Mouse (Mus musculus): ENCODE measurements around the gene Nfxl1. TPM values are rescaled to one million over a fixed set of nuclear protein-coding genes. Genes with fewer than 3 reads are reported as not detected.

The Nfxl1 gene
- polyA plus RNA-seq, 1 experiment from 2014 or later = 24.9 TPM

DNA sequence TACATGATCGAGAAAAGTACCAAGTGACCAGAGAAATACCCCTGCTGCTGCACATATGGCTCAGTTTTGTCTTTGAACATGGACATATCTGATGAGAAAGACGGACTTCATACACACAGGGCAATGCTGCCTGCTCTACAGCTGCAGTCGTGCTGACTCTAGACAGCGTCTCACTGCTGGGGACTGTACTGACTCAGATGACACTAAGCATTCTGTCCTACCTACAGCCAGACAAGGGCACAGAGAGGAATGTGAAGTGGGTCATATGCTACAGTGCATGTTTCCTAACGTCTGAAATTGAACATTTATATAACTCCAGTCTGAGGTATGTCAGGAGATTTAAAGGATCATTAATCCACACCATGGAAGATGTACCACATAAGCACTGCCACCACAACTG lies 45.7 kb downstream of the Nfxl1 start:
- H3K4me3 ChIP-seq (ENCODE audit: low read depth, low read length) = no peak overlapping the region
- no peak overlapping the region for H3K9ac ChIP-seq (ENCODE audit: low read length)
- no peak for ATAC-seq (replicated peaks; ENCODE audit: low FRiP score)
- no peak for DNase-seq (ENCODE audit: low spot score)
- peaks cover 3% of the 10 kb centered on the region; the same call in 1 of the 2 replicates for H3K36me3 ChIP-seq (ENCODE audit: control insufficient read depth, insufficient read depth, low read length)
- no peaks in the 10 kb centered on the region for H3K9me3 ChIP-seq (ENCODE audit: control insufficient read depth, low read length)
- no peaks in the 10 kb centered on the region for H3K4me1 ChIP-seq (replicated peaks; ENCODE audit: control insufficient read depth, insufficient read depth, low read length)
- H3K27ac ChIP-seq (ENCODE audit: low read depth, low read length) = no peak overlapping the region
- H3K4me2 ChIP-seq (ENCODE audit: low read depth, low read length, severe bottlenecking) = no peak overlapping the region
- no peaks in the 10 kb centered on the region for H3K27me3 ChIP-seq (ENCODE audit: control insufficient read depth, insufficient read depth, low read length)
- WGBS = 83% methylated on average over 5 of the region's 5 CpGs

DNA sequence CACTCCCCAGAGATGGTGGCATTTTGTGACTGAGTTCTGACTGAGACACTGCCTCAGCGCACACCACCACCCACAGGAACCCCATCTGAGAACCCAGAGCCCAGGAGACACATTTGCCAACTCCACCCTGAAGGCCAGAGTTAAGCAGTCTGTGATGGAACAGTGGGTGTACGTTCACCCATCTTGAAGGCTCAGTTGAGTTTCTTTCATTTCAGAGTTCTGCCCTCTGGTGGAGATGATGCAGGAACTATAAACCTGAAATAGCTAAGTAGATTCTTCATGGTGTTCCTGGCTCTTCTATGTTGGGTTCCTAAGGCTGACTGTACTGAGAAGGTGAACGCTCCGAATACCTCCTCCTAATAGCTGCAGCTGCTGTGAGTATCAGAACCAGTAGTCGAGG lies 53.7 kb downstream of the Nfxl1 start:
- Histone ChIP-seq H3K4me3 (ENCODE audit: low read depth, low read length) (no peak overlapping the region), H3K36me3 (ENCODE audit: control insufficient read depth, insufficient read depth, low read length) (no peaks in the 10 kb centered on the region), H3K9me3 (ENCODE audit: control insufficient read depth, low read length) (no peaks in the 10 kb centered on the region), H3K4me1 (replicated peaks; ENCODE audit: control insufficient read depth, insufficient read depth, low read length) (0 out of 2 replicates have a peak, but pooled peaks cover 2% of the 10 kb centered on the region), H3K9ac (ENCODE audit: low read length) (no peak overlapping the region), H3K27me3 (ENCODE audit: control insufficient read depth, insufficient read depth, low read length) (peaks cover 25% of the 10 kb centered on the region), H3K27ac (ENCODE audit: low read depth, low read length) (no peak overlapping the region), H3K4me2 (ENCODE audit: low read depth, low read length, severe bottlenecking) (no peak overlapping the region)
- no peak for ATAC-seq (replicated peaks; ENCODE audit: low FRiP score)
- 77% methylated on average over 5 of the region's 5 CpGs for WGBS
- DNase-seq (ENCODE audit: low spot score) = no peak

GRCm38 (mm10) chr5:72503531-72504523 lies 55.7 kb downstream of the Nfxl1 start, which contains the start of gene Corin:
Gene Corin, minus strand, starts transcription at chr5:72504473.
- Histone ChIP-seq H3K9ac (ENCODE audit: low read length) (no peak within 1 kb of the TSS; the same call in 1 of the 2 replicates), H3K4me1 (replicated peaks; ENCODE audit: control insufficient read depth, insufficient read depth, low read length) (0 out of 2 replicates have a peak, but pooled peaks cover 2% of the 10 kb centered on the region), H3K36me3 (ENCODE audit: control insufficient read depth, insufficient read depth, low read length) (no peaks in the 10 kb centered on the region), H3K27me3 (ENCODE audit: control insufficient read depth, insufficient read depth, low read length) (peaks cover 25% of the 10 kb centered on the region), H3K27ac (ENCODE audit: low read depth, low read length) (no peak within 1 kb of the TSS), H3K4me3 (ENCODE audit: low read depth, low read length) (peak within 1 kb of the TSS; percentile 19), H3K4me2 (ENCODE audit: low read depth, low read length, severe bottlenecking) (peak within 1 kb of the TSS; percentile 36), H3K9me3 (ENCODE audit: control insufficient read depth, low read length) (no peaks in the 10 kb centered on the region)
- DNase-seq (ENCODE audit: low spot score) (peak; percentile 55), ATAC-seq (replicated peaks; ENCODE audit: low FRiP score) (peak; percentile 30; the same call in 1 of the 2 replicates)
- 1% methylated on average over 64 of the region's 64 CpGs for WGBS

DNA sequence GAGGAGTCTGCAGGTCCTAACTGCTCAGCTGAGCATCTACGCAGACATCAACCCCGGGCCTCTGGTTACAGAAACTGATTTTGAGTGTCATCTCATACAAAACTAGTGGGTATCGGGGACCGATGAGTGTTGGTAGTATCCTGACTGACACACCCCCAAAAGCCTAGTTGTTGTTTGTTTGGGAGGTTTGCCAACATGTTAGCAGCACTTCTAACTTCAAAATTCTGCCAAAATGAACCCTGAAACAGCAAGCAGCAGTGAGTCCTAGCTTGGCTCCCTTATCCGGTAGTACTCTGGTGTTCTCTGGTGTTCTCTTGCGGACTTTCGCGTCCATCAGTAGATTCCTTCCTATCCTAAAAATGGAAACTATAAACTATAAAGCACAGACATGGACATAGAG lies 56.7 kb downstream of the Nfxl1 start:
- H3K9me3 ChIP-seq (ENCODE audit: control insufficient read depth, low read length) = no peaks in the 10 kb centered on the region
- H3K27ac ChIP-seq (ENCODE audit: low read depth, low read length) = no peak overlapping the region
- DNase-seq (ENCODE audit: low spot score) (no peak), ATAC-seq (replicated peaks; ENCODE audit: low FRiP score) (no peak)
- WGBS = 75% methylated on average over 8 of the region's 8 CpGs
- no peak overlapping the region for H3K4me2 ChIP-seq (ENCODE audit: low read depth, low read length, severe bottlenecking)
- H3K9ac ChIP-seq (ENCODE audit: low read length) = no peak overlapping the region
- H3K27me3 ChIP-seq (ENCODE audit: control insufficient read depth, insufficient read depth, low read length) = peaks cover 25% of the 10 kb centered on the region
- no peak overlapping the region for H3K4me3 ChIP-seq (ENCODE audit: low read depth, low read length)
- 0 out of 2 replicates have a peak, but pooled peaks cover 2% of the 10 kb centered on the region for H3K4me1 ChIP-seq (replicated peaks; ENCODE audit: control insufficient read depth, insufficient read depth, low read length)
- H3K36me3 ChIP-seq (ENCODE audit: control insufficient read depth, insufficient read depth, low read length) = no peaks in the 10 kb centered on the region

DNA sequence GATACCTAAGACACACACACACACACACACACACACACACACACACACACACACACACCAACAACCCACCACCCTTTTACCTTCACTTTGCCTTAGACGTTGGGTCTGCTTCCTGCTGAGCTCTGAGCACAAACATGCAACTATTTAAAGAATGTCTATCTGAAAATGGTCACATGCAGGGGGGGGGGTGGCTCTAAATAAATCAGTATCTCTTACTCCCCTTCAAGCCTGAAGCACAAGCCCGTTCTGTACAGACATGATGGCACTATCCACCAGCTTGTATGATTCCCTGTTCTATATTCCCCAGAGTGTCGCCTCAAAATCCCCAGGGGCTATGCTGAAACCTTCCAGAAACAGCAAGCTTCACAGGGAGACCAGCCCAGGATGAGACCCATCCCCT lies 57.7 kb downstream of the Nfxl1 start:
- Histone ChIP-seq H3K36me3 (ENCODE audit: control insufficient read depth, insufficient read depth, low read length) (no peaks in the 10 kb centered on the region), H3K4me2 (ENCODE audit: low read depth, low read length, severe bottlenecking) (no peak overlapping the region), H3K4me3 (ENCODE audit: low read depth, low read length) (no peak overlapping the region), H3K27me3 (ENCODE audit: control insufficient read depth, insufficient read depth, low read length) (peaks cover 25% of the 10 kb centered on the region), H3K27ac (ENCODE audit: low read depth, low read length) (no peak overlapping the region), H3K9ac (ENCODE audit: low read length) (no peak overlapping the region), H3K4me1 (replicated peaks; ENCODE audit: control insufficient read depth, insufficient read depth, low read length) (0 out of 2 replicates have a peak, but pooled peaks cover 2% of the 10 kb centered on the region), H3K9me3 (ENCODE audit: control insufficient read depth, low read length) (no peaks in the 10 kb centered on the region)
- ATAC-seq (replicated peaks; ENCODE audit: low FRiP score) (no peak), DNase-seq (ENCODE audit: low spot score) (no peak)
- 59% methylated on average over 3 of the region's 3 CpGs for WGBS

GRCm38 (mm10) chr5:72498271-72498670 lies 61.2 kb downstream of the Nfxl1 start:
- ATAC-seq (replicated peaks; ENCODE audit: low FRiP score) (no peak), DNase-seq (ENCODE audit: low spot score) (no peak)
- H3K9me3 ChIP-seq (ENCODE audit: control insufficient read depth, low read length) = no peaks in the 10 kb centered on the region
- no peak overlapping the region for H3K9ac ChIP-seq (ENCODE audit: low read length)
- no peaks in the 10 kb centered on the region for H3K4me1 ChIP-seq (replicated peaks; ENCODE audit: control insufficient read depth, insufficient read depth, low read length)
- WGBS = 74% methylated on average over 10 of the region's 10 CpGs
- no peaks in the 10 kb centered on the region for H3K36me3 ChIP-seq (ENCODE audit: control insufficient read depth, insufficient read depth, low read length)
- H3K4me3 ChIP-seq (ENCODE audit: low read depth, low read length) = no peak overlapping the region
- no peak overlapping the region for H3K4me2 ChIP-seq (ENCODE audit: low read depth, low read length, severe bottlenecking)
- H3K27me3 ChIP-seq (ENCODE audit: control insufficient read depth, insufficient read depth, low read length) = peaks cover 8% of the 10 kb centered on the region
- no peak overlapping the region for H3K27ac ChIP-seq (ENCODE audit: low read depth, low read length)

DNA sequence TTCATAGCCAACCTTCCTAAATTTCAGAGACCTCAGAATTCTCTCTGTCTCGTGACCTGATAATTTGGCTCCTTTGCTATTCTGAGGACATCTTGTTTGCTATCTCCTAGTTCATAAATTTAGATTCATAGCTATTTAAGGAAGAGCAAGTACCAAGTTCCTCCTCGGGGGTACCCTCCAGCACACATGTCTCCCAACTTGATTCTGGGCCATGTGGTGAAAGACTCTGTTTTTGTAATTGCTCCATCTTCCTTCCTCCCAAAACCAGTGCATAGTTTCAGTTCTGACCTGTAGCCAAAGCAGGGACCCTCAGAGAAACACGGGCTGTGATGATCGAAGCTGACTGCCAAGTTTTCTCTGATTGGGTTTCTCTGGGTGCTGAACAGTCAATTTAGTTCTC lies 62.7 kb downstream of the Nfxl1 start:
- Histone ChIP-seq H3K27ac (ENCODE audit: low read depth, low read length) (no peak overlapping the region), H3K4me3 (ENCODE audit: low read depth, low read length) (no peak overlapping the region), H3K4me2 (ENCODE audit: low read depth, low read length, severe bottlenecking) (no peak overlapping the region), H3K9ac (ENCODE audit: low read length) (no peak overlapping the region), H3K4me1 (replicated peaks; ENCODE audit: control insufficient read depth, insufficient read depth, low read length) (no peaks in the 10 kb centered on the region), H3K36me3 (ENCODE audit: control insufficient read depth, insufficient read depth, low read length) (no peaks in the 10 kb centered on the region), H3K9me3 (ENCODE audit: control insufficient read depth, low read length) (no peaks in the 10 kb centered on the region), H3K27me3 (ENCODE audit: control insufficient read depth, insufficient read depth, low read length) (no peaks in the 10 kb centered on the region)
- no peak for ATAC-seq (replicated peaks; ENCODE audit: low FRiP score)
- DNase-seq (ENCODE audit: low spot score) = no peak
- 82% methylated on average over 4 of the region's 4 CpGs for WGBS

GRCm38 (mm10) chr5:72493906-72494305 lies 65.6 kb downstream of the Nfxl1 start:
- H3K27me3 ChIP-seq (ENCODE audit: control insufficient read depth, insufficient read depth, low read length) = no peaks in the 10 kb centered on the region
- no peaks in the 10 kb centered on the region for H3K36me3 ChIP-seq (ENCODE audit: control insufficient read depth, insufficient read depth, low read length)
- WGBS = 85% methylated on average over 7 of the region's 7 CpGs
- no peak overlapping the region for H3K27ac ChIP-seq (ENCODE audit: low read depth, low read length)
- ATAC-seq (replicated peaks; ENCODE audit: low FRiP score) (no peak), DNase-seq (ENCODE audit: low spot score) (no peak)
- no peak overlapping the region for H3K4me3 ChIP-seq (ENCODE audit: low read depth, low read length)
- no peak overlapping the region for H3K9ac ChIP-seq (ENCODE audit: low read length)
- H3K4me1 ChIP-seq (replicated peaks; ENCODE audit: control insufficient read depth, insufficient read depth, low read length) = no peaks in the 10 kb centered on the region
- no peaks in the 10 kb centered on the region for H3K9me3 ChIP-seq (ENCODE audit: control insufficient read depth, low read length)
- H3K4me2 ChIP-seq (ENCODE audit: low read depth, low read length, severe bottlenecking) = no peak overlapping the region

All from forebrain, embryonic 11.5 days (tissue).